Mouse (Mus musculus) kidney, adult 11 months (tissue): ENCODE results near the gene Amer3.
A peak's percentile ranks its signal among the peaks of the same experiment; 100 is the strongest.
"Not testable (repeated sequence)": the region's sequence is repeated elsewhere in the genome, so short reads cannot be mapped to it uniquely, and the experiment has no call there.

Experiments used
- DNase-seq: peaks from one replicate; pipeline ENCODE4 v3.0.0; 2022

Amer3 gene

DNA sequence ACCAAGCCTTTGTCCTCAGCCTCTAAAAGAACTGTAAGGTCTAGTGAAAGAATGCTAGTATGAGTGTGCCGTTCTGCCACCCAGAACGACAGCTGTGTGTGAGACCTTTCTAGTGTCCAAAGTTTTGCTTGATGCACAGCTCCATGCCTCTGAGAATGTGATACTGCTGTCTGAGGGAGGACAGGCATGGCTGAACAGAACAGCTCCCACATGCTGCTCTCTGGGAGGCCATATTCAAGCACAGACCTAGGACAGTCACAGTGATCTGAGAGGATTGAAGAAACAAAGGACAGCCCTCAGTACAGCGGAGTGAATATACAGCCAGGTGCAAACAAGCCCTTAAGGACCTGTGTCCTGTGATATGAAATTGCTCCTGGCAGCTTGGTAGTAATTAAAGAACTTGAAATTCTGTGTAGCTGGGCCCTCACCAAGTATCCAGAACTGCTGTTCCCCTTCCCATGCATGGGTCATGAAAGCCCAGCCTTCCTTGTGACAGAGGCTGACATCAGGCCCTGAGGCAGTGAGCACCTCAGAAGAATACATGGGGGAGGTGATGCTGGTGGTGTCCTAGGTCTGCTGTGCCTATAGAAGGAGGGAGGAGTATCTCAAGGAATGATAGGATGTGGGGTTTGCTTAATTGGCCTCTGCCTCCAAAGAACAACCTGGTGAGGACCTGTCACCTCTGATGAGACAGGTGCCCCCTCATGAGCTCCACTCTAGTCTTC lies 22.0 kb downstream of the Amer3 start:
- no peak for DNase-seq

- DNase-seq = peak; percentile 14
Measured at GRCm38 (mm10) chr1:34602363-34602762, 22.9 kb downstream of the Amer3 start.

- DNase-seq = no peak
Measured at GRCm38 (mm10) chr1:34613801-34614200, 34.3 kb downstream of the Amer3 start.

DNA sequence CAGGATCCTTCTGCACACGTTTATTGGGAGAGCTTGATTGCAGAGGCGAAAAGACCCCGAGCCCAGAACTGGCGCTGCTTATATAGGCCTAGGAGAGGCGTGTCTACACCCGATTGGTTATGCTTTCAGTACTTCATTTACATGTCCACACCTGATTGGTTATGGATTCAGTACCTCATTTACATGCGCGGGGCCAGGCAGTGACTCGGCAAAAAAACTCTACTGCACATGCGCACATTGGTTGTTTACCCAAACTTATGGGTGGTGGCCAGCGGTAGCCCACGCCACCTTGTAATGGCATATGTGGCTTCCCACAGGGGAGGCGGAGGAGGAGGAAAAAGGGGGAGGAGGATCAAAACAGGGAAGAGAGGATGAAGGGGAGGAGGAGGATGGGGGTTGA lies 40.7 kb downstream of the Amer3 start:
- not testable (repeated sequence) for DNase-seq

GRCm38 (mm10) chr1:34620761-34621160 lies 41.3 kb downstream of the Amer3 start:
- not testable (repeated sequence) for DNase-seq

DNA sequence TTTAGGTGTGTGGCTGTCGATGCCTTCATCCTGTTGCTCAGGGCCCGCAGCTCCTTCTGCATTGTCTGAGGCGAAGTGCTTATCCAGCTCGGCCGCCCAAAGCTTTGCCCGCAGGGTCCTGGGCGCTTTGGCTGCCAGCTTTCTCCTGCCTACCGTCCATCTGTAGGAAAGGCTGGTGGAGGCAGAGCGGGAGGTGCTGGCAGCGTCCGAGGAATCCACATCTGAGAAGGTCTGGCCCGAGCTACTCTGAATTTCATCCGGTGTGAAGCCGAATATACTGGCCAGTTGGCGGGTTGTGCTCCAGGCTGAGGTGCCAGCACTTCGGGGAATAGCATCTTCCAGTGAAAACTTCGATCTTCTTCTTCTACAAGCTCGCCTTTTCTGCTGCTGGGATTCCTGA lies 56.3 kb downstream of the Amer3 start:
- DNase-seq = no peak
